Mouse (Mus musculus) embryo, embryonic 9.5 days (tissue): ENCODE measurements around the gene Rmdn3.

Experiments used
- DNase-seq: peaks from one replicate; pipeline ENCODE4 v3.0.0-alpha.2; 2017; ENCODE audit errors: extremely low spot score

Rmdn3 gene

GRCm38 (mm10) chr2:119101552-119101951 lies 55.3 kb downstream of the Rmdn3 start:
- DNase-seq, result no peak
